Mouse (Mus musculus) right cerebral cortex, adult 18-20 months (tissue): ENCODE measurements around the gene Hspg2.
A peak's percentile ranks its signal among the peaks of the same experiment; 100 is the strongest.
"Not testable (repeated sequence)": the region's sequence is repeated elsewhere in the genome, so short reads cannot be mapped to it uniquely, and the experiment has no call there.

ENCODE experiments used
- DNase-seq: peaks from one replicate; pipeline ENCODE4 v3.0.0; 2022; ENCODE audit warnings: mixed read lengths

The Hspg2 gene

GRCm38 (mm10) chr4:137468260-137469080 is at the start of gene Hspg2:
Gene Hspg2 (plus strand): TSS chr4:137468769.
- DNase-seq = peak; percentile 76

- DNase-seq = no peak
Measured at GRCm38 (mm10) chr4:137430502-137430901, 38.1 kb upstream of the Hspg2 start, which contains the start of gene Cela3b. Gene Cela3b (minus strand): TSS chr4:137430540.

GRCm38 (mm10) chr4:137432700-137433550 is 35.6 kb upstream of the Hspg2 start:
- not testable (repeated sequence) for DNase-seq

- no peak for DNase-seq
Measured at GRCm38 (mm10) chr4:137436979-137437669, 31.4 kb upstream of the Hspg2 start.

- no peak for DNase-seq
Measured at GRCm38 (mm10) chr4:137438842-137439241, 29.7 kb upstream of the Hspg2 start.

- DNase-seq = no peak
Measured at GRCm38 (mm10) chr4:137441332-137441731, 27.2 kb upstream of the Hspg2 start.

GRCm38 (mm10) chr4:137443625-137444024 is 24.9 kb upstream of the Hspg2 start:
- peak; percentile 53 for DNase-seq

- no peak for DNase-seq
Measured at GRCm38 (mm10) chr4:137445881-137446280, 22.7 kb upstream of the Hspg2 start.

GRCm38 (mm10) chr4:137447363-137448196 is 21.0 kb upstream of the Hspg2 start:
- DNase-seq = peak; percentile 21

GRCm38 (mm10) chr4:137448197-137448596 is 20.4 kb upstream of the Hspg2 start:
- no peak for DNase-seq

- DNase-seq = no peak
Measured at GRCm38 (mm10) chr4:137448641-137449040, 19.9 kb upstream of the Hspg2 start.

- DNase-seq = no peak
Measured at GRCm38 (mm10) chr4:137449132-137449531, 19.4 kb upstream of the Hspg2 start.

GRCm38 (mm10) chr4:137449715-137450114 is 18.9 kb upstream of the Hspg2 start:
- DNase-seq = no peak

- DNase-seq = no peak
Measured at GRCm38 (mm10) chr4:137452190-137452589, 16.4 kb upstream of the Hspg2 start.

- no peak for DNase-seq
Measured at GRCm38 (mm10) chr4:137453234-137453767, 15.3 kb upstream of the Hspg2 start, which contains the start of gene 1700013G24Rik. Gene 1700013G24Rik (plus strand): TSS chr4:137453284.

- DNase-seq = no peak
Measured at GRCm38 (mm10) chr4:137454582-137454981, 14.0 kb upstream of the Hspg2 start.

GRCm38 (mm10) chr4:137456581-137456980 is 12.0 kb upstream of the Hspg2 start:
- no peak for DNase-seq

GRCm38 (mm10) chr4:137457292-137457691 is 11.3 kb upstream of the Hspg2 start:
- no peak for DNase-seq

- no peak for DNase-seq
Measured at GRCm38 (mm10) chr4:137458310-137458709, 10.3 kb upstream of the Hspg2 start.

GRCm38 (mm10) chr4:137458861-137459260 is 9.7 kb upstream of the Hspg2 start:
- DNase-seq = no peak

- DNase-seq = no peak
Measured at GRCm38 (mm10) chr4:137460676-137461075, 7.9 kb upstream of the Hspg2 start.

GRCm38 (mm10) chr4:137461217-137461616 is 7.4 kb upstream of the Hspg2 start:
- no peak for DNase-seq
